Mouse (Mus musculus) embryonic fibroblast, embryonic 13.5 days (primary cell): ENCODE data around the gene Rbms3.

Experiments
- CTCF ChIP-seq: IDR thresholded peaks from 2 replicates; pipeline ENCODE4 v1.5.1; 2011; ENCODE audit warnings: mild to moderate bottlenecking, control low read depth, low read length, moderate library complexity, borderline replicate concordance; ENCODE audit not compliant: insufficient read depth
- POLR2A ChIP-seq: IDR thresholded peaks from 2 replicates; pipeline ENCODE4 v1.6.1; 2011; ENCODE audit warnings: low read depth, mild to moderate bottlenecking, control low read depth, low read length, moderate library complexity

GRCm38 (mm10) chr9:116956156-116956555 lies 673.6 kb downstream of the Rbms3 start:
- TF ChIP-seq CTCF (no peak), POLR2A (no peak)
